Mouse (Mus musculus) forebrain, embryonic 16.5 days (tissue): ENCODE results near the gene Hgfac. TPM values are rescaled to one million over a fixed set of nuclear protein-coding genes. Genes with fewer than 3 reads are reported as not detected.

Experiments used
- ATAC-seq: fragments of 200-750 bp; cut with Nextera tagmentation; 2 replicates; pipeline ENCODE4 v1.8.0; 2017; ENCODE audit warnings: mild to moderate bottlenecking, moderate library complexity
- H3K27ac ChIP-seq: fragments of 300-500 bp; sonication (generic); 2 replicates; pipeline ENCODE4 v1.5.1; 2014; ENCODE audit warnings: low read length, control low read depth
- H3K27me3 ChIP-seq: fragments of 300-500 bp; sonication (generic); replicated peaks from 2 replicates; pipeline ENCODE4 v1.6.1; 2014; ENCODE audit warnings: low read length; ENCODE audit not compliant: control insufficient read depth, insufficient read depth
- H3K36me3 ChIP-seq: fragments of 300-500 bp; sonication (generic); 2 replicates; pipeline ENCODE4 v1.6.1; 2014; ENCODE audit not compliant: control insufficient read depth, insufficient read depth
- H3K4me1 ChIP-seq: fragments of 300-500 bp; sonication (generic); replicated peaks from 2 replicates; pipeline ENCODE4 v1.6.1; 2014; ENCODE audit warnings: low read length; ENCODE audit not compliant: control insufficient read depth, insufficient read depth
- H3K4me2 ChIP-seq: fragments of 300-500 bp; sonication (generic); 2 replicates; pipeline ENCODE4 v1.6.1; 2014; ENCODE audit warnings: mild to moderate bottlenecking, low read length, control low read depth
- H3K4me3 ChIP-seq: fragments of 300-500 bp; sonication (generic); replicated peaks from 2 replicates; pipeline ENCODE4 v1.5.1; 2014; ENCODE audit warnings: mild to moderate bottlenecking, low read length, control low read depth
- H3K9ac ChIP-seq: fragments of 300-500 bp; sonication (generic); replicated peaks from 2 replicates; pipeline ENCODE4 v1.6.1; 2014; ENCODE audit warnings: low read depth, low read length, control low read depth
- H3K9me3 ChIP-seq: fragments of 300-500 bp; sonication (generic); 2 replicates; pipeline ENCODE4 v1.6.1; 2016; ENCODE audit warnings: low read length; ENCODE audit not compliant: control insufficient read depth
- WGBS: fragments of 180-500 bp; shearing (Covaris S2); extraction: QIAGEN DNeasy Blood & Tissue Kit; methylation state at CpG from one replicate; pipeline ENCODE4 v1.1.7; 2014; 5-methylcytosine and 5-hydroxymethylcytosine counted together
- polyA plus RNA-seq: library from polyadenylated mRNA; unstranded; fragments of >200 nt; fragmentation: Nextera tagmentation; extraction: Ambion mirVana; gene quantifications from 2 replicates; pipeline ENCODE4 v1.2.1, GENCODE M21; 2015

Hgfac gene
- polyA plus RNA-seq, 1 experiment from 2014 or later = 0.56 TPM

- Histone ChIP-seq H3K36me3 (peaks cover 14% of the 10 kb centered on the region), H3K4me3 (no peak overlapping the region), H3K27ac (peak overlapping the region; percentile 36), H3K27me3 (no peaks in the 10 kb centered on the region), H3K4me1 (0 out of 2 replicates have a peak, but pooled peaks cover 4% of the 10 kb centered on the region), H3K9ac (no peak overlapping the region), H3K4me2 (no peak overlapping the region), H3K9me3 (no peaks in the 10 kb centered on the region)
- WGBS = 66% methylated on average over 5 of the region's 5 CpGs
- ATAC-seq = 0 out of 2 replicates have a peak, but pooled peaks have one; percentile 37
These were observed 8.2 kb upstream of the Hgfac start for GRCm38 (mm10) chr5:35033068-35033467.

GRCm38 (mm10) chr5:35033619-35034018 is 7.7 kb upstream of the Hgfac start:
- H3K4me3 ChIP-seq = no peak overlapping the region
- 0 out of 2 replicates have a peak, but pooled peaks cover 4% of the 10 kb centered on the region for H3K4me1 ChIP-seq
- H3K27me3 ChIP-seq = no peaks in the 10 kb centered on the region
- ATAC-seq = no peak
- no peak overlapping the region for H3K9ac ChIP-seq
- H3K36me3 ChIP-seq = peaks cover 11% of the 10 kb centered on the region
- no peaks in the 10 kb centered on the region for H3K9me3 ChIP-seq
- 58% methylated on average over 1 of the region's 1 CpGs for WGBS
- H3K4me2 ChIP-seq = no peak overlapping the region
- peak overlapping the region; percentile 21; the same call in 1 of the 2 replicates for H3K27ac ChIP-seq

GRCm38 (mm10) chr5:35035141-35035540 is 6.2 kb upstream of the Hgfac start:
- no peak for ATAC-seq
- Histone ChIP-seq H3K9me3 (no peaks in the 10 kb centered on the region), H3K27me3 (no peaks in the 10 kb centered on the region), H3K27ac (no peak overlapping the region), H3K36me3 (peaks cover 6% of the 10 kb centered on the region), H3K9ac (no peak overlapping the region), H3K4me3 (no peak overlapping the region), H3K4me2 (no peak overlapping the region), H3K4me1 (0 out of 2 replicates have a peak, but pooled peaks cover 4% of the 10 kb centered on the region)
- 96% methylated on average over 5 of the region's 5 CpGs for WGBS

GRCm38 (mm10) chr5:35035795-35036194 is 5.5 kb upstream of the Hgfac start:
- Histone ChIP-seq H3K4me2 (no peak overlapping the region), H3K9me3 (no peaks in the 10 kb centered on the region), H3K27me3 (no peaks in the 10 kb centered on the region), H3K9ac (no peak overlapping the region), H3K36me3 (peaks cover 6% of the 10 kb centered on the region), H3K4me3 (no peak overlapping the region), H3K27ac (no peak overlapping the region), H3K4me1 (0 out of 2 replicates have a peak, but pooled peaks cover 4% of the 10 kb centered on the region)
- 79% methylated on average over 4 of the region's 4 CpGs for WGBS
- ATAC-seq = no peak

GRCm38 (mm10) chr5:35037438-35037837 is 3.9 kb upstream of the Hgfac start:
- no peaks in the 10 kb centered on the region for H3K27me3 ChIP-seq
- H3K9ac ChIP-seq = no peak overlapping the region
- no peak overlapping the region for H3K4me3 ChIP-seq
- H3K4me1 ChIP-seq = 0 out of 2 replicates have a peak, but pooled peaks cover 4% of the 10 kb centered on the region
- peaks cover 4% of the 10 kb centered on the region for H3K36me3 ChIP-seq
- ATAC-seq = no peak
- H3K4me2 ChIP-seq = no peak overlapping the region
- H3K27ac ChIP-seq = no peak overlapping the region
- H3K9me3 ChIP-seq = no peaks in the 10 kb centered on the region

- Histone ChIP-seq H3K9me3 (no peaks in the 10 kb centered on the region), H3K4me3 (no peak overlapping the region)
- ATAC-seq = peak; percentile 37
These were observed 1.3 kb downstream of the Hgfac start for GRCm38 (mm10) chr5:35042431-35043109.

GRCm38 (mm10) chr5:35043110-35043451 is 1.8 kb downstream of the Hgfac start:
- Histone ChIP-seq H3K27ac (no peak overlapping the region), H3K9me3 (no peaks in the 10 kb centered on the region), H3K36me3 (no peaks in the 10 kb centered on the region), H3K4me3 (no peak overlapping the region), H3K9ac (no peak overlapping the region), H3K4me1 (no peaks in the 10 kb centered on the region), H3K27me3 (no peaks in the 10 kb centered on the region), H3K4me2 (no peak overlapping the region)
- whole genome bisulfite sequencing = 18% methylated on average over 1 of the region's 1 CpGs
- peak; percentile 90 for ATAC-seq

More at GRCm38 (mm10) chr5:35042431-35043109, 1.3 kb downstream of the Hgfac start:
- no peak overlapping the region for H3K27ac ChIP-seq
- H3K4me1 ChIP-seq = no peaks in the 10 kb centered on the region
- H3K36me3 ChIP-seq = no peaks in the 10 kb centered on the region
- no peak overlapping the region for H3K4me2 ChIP-seq
- H3K27me3 ChIP-seq = no peaks in the 10 kb centered on the region
- WGBS = 75% methylated on average over 10 of the region's 10 CpGs
- no peak overlapping the region for H3K9ac ChIP-seq

- no peaks in the 10 kb centered on the region for H3K9me3 ChIP-seq
- WGBS = 78% methylated on average over 5 of the region's 5 CpGs
- no peaks in the 10 kb centered on the region for H3K27me3 ChIP-seq
- no peaks in the 10 kb centered on the region for H3K36me3 ChIP-seq
- ATAC-seq = no peak
- H3K4me3 ChIP-seq = no peak overlapping the region
- 0 out of 2 replicates have a peak, but pooled peaks cover 3% of the 10 kb centered on the region for H3K4me1 ChIP-seq
- H3K4me2 ChIP-seq = no peak overlapping the region
- no peak overlapping the region for H3K27ac ChIP-seq
- H3K9ac ChIP-seq = no peak overlapping the region
These were observed 9.2 kb downstream of the Hgfac start for GRCm38 (mm10) chr5:35050541-35050940.

- Histone ChIP-seq H3K9ac (no peak overlapping the region), H3K27me3 (no peaks in the 10 kb centered on the region), H3K4me2 (no peak overlapping the region), H3K4me1 (peaks cover 18% of the 10 kb centered on the region), H3K9me3 (no peaks in the 10 kb centered on the region), H3K4me3 (no peak overlapping the region), H3K36me3 (no peaks in the 10 kb centered on the region), H3K27ac (no peak overlapping the region)
- WGBS = 79% methylated on average over 3 of the region's 3 CpGs
- no peak for ATAC-seq
These were observed 13.3 kb downstream of the Hgfac start for GRCm38 (mm10) chr5:35054628-35055027.
